Mouse (Mus musculus) liver, adult (tissue): ENCODE data around the gene Slc29a1.

Experiments
- GATA4 ChIP-seq: IDR thresholded peaks from 2 replicates; pipeline ENCODE4 v1.6.1; 2014; ENCODE audit warnings: mild to moderate bottlenecking, low read length; ENCODE audit not compliant: insufficient replicate concordance

Slc29a1 gene

DNA sequence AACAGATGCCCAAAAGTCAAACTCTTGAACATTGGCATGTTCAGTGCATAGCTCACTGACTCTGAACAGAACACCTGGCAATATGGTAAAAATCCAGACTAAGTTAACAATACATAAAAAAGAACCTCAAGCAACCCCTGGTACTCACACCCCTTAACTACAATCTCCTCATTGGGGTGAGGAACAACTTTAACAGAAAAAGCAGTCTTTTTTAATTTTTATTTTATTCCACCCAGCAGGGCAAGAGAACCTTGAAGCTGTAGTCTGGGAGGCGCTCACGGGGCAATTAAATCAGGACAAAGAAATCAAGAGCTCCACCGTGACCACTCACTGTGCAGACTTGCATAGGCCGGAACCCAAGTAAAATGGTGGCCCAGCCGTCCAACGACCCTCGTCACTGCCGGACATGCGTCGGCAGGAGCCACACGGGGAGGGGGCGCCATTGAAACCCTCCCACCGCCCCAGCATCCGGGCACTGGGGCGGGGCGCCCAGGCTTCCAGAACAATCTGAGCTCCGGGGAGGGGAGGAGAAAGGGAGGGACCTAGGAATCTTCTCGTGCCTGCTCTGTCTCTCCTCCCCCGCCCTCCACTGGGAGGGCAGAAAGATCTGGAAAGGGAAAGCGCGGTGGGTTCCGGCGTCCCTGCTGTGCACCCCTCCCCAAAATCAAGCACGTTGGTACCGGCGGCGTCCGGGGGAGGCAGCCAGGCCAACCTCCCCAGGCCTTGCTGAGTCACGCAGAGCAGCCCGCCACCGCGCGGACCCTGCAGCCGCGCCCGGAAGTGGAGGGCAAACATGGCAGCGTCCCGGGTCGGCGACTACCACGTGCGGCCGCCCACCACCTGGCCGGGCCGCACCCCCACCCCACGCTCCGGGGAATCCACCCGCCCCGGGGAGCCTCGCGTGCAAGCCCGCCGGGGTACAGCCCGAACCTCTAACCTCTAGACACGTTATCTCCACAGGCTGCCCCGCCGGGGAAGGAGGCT, 27.0 kb downstream of the Slc29a1 start:
- no peak for TF ChIP-seq GATA4

DNA sequence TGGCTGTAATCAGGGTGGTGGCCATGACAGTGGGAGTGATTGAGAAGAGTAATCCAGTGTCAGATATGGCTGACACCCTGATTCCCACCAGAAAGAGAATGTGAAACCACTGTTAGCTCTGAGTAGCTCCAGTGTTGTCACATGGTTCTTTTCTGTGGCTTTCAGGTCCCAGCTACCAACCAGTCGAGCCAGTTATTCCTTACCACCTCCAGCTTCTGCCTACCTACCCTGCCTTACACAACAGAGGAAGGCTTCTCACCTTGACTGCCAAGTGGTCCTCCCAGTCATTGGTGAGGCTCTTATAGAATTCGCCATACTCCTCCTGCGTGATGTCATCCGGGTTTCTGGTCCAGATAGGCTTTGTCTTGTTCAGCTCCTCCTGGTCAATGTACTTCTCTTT, 29.4 kb downstream of the Slc29a1 start:
- TF ChIP-seq GATA4 = no peak

DNA sequence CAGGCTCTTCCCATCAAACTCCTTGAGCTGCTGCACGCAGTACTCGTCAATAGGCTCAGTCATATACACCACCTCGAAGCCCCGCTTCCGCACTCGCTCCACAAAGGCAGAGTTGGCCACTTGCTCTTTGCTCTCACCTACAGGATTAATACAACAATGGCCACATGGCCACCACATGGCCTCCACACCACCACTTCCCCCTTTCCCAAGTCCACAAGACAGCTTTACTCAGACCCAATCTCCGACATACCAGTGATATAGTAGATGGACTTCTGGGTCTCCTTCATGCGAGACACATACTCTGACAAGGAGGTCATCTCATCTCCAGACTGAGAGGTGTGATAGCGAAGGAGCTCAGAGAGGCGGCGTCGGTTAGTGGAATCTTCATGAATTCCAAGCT, 30.4 kb downstream of the Slc29a1 start:
- TF ChIP-seq GATA4 = no peak

DNA sequence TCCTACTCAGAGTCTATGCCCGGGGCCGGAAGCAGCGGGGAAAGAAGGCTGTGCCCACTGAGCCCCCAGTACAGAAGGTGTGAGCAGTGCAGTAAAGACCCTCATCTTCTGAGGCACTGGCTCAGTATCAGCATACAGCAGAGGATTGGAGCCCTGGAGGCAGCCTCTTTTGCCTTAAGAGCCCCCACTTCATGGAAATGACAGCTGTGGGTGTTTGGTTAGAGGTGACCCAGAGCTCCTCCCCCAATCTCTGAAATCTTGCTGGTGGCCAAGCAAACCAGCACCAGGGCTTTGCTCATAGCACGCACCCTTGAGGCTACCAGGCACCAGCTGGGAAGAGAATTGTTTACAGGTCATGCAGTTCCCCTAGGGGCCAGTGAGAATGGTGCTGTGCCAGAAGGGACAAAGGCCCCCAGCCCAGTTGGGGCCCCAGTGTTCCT, 32.2 kb downstream of the Slc29a1 start:
- no peak for TF ChIP-seq GATA4

DNA sequence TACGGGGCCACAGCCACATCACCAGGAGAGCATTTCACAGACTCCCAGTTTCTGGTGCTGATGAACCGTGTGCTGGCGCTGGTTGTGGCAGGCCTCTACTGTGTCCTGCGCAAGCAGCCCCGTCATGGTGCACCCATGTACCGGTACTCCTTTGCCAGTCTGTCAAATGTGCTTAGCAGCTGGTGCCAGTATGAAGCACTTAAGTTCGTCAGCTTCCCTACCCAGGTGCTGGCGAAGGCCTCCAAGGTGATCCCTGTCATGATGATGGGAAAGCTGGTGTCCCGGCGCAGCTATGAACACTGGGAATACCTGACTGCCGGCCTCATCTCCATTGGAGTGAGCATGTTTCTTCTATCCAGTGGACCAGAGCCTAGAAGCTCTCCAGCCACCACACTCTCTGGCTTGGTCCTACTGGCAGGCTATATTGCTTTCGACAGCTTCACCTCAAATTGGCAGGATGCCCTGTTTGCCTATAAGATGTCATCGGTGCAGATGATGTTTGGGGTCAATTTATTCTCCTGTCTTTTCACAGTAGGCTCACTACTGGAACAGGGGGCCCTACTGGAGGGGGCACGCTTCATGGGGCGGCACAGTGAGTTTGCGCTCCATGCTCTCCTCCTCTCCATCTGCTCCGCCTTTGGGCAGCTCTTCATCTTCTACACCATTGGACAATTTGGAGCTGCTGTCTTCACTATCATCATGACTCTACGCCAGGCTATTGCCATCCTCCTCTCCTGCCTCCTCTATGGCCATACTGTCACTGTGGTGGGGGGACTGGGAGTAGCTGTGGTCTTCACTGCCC, 32.8 kb downstream of the Slc29a1 start:
- no peak for TF ChIP-seq GATA4

DNA sequence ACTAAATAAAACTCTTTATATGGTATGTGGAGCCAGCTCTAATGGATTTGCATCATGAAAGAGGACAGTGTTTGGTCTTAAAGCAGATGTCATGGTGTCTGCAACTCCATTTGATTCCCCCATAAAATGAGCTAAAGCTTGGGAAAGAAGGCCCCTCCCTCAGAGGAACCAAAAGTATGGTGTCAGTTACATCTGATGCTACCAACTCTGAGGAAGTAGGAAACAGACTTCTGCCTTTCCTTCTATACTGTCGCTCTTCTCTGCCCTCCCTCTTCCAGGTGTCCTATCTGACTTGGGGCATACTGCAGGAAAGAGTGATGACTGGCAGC, 33.4 kb downstream of the Slc29a1 start:
- no peak for TF ChIP-seq GATA4

DNA sequence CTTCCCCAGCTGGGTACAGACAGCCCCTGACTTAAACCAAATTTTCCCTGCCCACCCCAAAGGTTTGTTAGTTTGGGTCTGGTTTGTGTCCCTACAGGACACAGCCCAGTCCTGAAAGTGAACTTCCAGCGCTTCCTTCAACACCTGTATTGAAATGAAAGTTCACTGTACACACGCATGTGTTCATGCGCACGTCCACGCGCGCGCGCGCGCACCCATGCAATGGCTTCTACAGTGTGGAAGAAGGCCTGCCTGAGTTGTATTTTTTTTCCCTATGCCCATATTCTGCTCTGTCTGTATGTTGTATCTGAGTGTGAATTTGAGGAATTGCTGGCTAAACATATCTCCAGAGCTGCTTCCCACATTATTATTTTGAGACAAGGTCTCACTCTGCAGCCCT, 34.3 kb downstream of the Slc29a1 start:
- no peak for TF ChIP-seq GATA4

DNA sequence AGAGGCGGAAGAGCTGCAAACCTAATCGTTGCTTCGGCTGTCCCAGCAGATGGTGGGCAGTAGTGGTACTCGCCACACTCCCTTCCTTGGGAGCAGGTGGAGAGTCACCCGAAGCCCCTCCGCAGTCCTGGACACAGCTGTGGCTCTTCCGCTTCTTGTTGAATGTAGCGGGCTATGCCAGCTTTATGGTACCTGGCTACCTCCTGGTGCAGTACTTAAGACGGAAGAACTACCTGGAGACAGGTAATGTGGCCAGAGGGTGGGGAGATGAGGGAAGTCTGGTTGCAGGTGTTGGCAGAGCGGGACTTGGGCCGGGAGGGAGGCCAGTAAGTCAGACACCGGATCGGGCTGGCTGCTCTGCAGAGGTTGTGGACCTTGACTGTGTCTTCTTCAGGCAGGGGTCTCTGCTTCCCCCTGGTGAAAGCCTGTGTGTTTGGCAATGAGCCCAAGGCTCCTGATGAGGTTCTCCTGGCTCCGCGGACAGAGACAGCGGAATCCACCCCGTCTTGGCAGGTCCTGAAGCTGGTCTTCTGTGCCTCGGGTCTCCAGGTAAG, 34.8 kb downstream of the Slc29a1 start:
- no peak for TF ChIP-seq GATA4

DNA sequence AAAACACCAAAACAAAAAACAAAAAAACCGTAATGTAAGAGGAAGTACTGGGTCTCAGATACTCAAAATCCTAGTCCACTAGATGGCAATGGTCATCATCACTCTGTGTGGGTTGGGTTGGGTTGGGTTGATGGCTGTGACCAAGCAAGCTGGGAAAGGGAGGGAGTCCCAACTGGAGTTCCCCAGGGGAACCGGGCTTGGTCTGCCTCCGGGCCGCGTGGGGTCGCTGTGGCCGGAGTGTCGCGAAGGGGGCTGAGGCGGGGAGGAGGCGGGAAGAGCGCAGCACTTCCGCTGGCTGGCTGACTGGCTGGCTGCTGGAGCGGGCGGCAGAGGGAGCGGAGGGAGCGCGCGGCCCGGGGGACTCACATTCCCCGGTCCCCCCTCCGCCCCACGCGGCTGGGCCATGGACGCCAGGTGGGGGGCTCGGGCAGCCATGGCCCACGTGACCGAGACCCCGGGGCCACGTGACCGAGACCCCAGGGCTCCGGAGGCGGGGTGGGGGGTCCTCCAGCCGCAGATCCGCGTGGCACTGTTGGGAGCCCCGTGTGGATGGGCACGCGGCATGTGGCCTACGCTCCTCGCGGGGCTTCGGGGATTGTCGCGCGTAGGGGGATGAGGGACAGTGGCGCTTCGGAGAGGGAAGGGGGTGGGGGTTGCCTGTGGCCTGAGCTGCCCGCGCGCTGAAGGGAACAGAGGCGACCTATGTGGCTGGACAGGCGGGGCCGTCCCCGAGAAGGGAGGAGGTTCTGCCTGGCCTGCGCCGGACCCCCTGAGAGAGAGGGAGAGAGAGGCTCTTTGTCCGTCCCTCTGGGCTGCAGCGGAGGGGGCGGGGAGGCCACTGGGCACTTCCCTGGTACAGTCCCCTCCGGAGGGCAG, 35.5 kb downstream of the Slc29a1 start, which contains the start of gene Slc35b2:
TSS of gene Slc35b2 (plus strand) at position 220 of the 876 bp plus-strand sequence.
- TF ChIP-seq GATA4 = peak; percentile 39; the same call in 1 of the 2 replicates

DNA sequence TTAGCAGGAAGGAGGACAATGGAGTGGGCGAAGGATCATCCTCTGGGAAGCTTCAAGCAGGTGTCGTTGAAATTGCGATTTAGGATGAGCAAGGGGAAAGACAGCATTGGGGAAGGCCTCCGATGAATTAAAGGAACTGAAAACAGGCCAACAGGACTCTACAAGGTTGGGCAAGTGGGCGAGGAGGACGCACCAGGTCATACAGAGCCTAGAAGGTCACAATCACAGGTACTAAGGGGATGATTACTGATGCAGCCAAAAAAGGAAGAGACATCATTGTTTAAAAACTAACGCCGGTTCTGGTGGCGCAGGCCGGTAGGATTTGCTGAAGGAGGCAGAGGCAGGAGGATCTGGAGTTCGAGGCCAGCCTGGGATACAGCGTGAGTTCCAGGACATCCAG, 36.2 kb downstream of the Slc29a1 start:
- TF ChIP-seq GATA4 = no peak

DNA sequence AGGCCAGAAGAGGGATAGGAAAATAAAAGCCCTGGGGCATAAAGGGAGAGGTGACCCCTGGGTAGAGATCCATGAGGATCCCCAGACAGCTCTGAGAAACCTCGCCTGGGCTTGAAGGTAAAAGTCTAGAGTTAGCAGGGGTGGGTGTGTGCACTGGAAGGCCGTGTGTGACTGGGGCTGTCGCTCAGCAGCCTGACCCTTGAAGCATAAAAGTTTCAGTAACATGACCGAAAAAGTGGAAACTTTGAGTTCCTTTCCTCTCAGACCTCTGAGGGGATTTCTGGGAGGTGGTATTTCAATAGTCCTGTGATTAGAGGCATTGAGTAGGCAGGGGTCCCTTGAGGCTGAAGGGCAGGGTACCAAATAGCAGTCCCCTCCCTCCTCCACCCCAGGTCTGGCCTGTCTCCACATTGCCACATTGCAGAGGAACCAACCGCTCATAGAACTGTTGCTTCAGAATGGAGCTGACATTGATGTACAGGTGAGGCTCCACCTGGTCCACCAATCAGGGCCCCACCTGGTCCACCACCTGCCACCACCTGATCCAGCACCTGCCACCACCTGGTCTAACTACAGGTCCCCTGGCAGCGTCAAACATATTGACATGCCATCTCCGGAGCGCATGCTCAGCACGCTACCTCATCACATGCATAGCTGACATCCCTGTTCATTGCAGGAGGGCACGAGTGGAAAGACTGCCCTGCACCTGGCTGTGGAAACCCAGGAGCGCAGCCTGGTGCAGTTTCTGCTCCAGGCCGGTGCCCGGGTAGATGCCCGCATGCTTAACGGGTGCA, 39.5 kb downstream of the Slc29a1 start:
- no peak for TF ChIP-seq GATA4

DNA sequence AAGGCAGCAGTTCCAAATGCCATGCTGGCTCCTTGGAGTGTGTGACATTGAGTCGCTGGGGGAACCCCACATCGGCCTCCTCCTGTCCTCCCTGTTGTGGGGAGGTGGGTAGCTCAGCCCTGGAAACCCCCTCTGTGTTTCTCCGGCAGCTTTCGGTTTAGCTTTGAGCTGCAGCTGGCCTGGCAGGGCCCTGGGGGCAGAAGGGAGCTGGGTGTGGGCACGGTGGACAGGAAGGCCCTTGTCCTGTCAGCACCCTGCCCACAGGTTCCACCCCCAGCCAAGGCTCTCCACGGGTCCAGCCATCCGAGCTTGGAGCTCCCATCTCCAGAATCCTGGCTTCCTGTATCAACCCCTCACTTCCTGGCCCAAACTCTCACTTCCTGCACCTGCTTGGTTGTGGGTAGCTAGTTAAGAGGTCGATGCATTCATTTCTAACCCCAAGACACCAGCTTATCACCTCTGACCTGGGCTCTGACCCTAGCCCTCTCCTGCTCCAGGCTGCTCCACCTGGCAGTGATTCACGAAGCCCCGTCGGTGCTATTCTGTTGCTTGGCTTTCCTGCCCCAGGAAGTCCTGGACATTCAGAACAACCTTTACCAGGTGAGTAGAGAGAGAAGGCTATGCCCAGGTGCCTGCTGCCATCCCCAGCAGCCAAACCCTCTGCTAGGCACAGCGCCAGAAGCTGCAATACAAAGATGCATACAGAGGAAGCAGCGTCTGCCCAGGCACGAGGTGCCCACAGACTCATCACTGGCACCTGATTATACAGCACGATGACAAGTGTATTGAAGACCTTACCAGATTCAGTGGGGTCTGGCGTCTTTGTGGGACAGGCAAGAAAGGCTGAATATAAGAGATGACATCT, 41.2 kb downstream of the Slc29a1 start:
- TF ChIP-seq GATA4 = no peak

DNA sequence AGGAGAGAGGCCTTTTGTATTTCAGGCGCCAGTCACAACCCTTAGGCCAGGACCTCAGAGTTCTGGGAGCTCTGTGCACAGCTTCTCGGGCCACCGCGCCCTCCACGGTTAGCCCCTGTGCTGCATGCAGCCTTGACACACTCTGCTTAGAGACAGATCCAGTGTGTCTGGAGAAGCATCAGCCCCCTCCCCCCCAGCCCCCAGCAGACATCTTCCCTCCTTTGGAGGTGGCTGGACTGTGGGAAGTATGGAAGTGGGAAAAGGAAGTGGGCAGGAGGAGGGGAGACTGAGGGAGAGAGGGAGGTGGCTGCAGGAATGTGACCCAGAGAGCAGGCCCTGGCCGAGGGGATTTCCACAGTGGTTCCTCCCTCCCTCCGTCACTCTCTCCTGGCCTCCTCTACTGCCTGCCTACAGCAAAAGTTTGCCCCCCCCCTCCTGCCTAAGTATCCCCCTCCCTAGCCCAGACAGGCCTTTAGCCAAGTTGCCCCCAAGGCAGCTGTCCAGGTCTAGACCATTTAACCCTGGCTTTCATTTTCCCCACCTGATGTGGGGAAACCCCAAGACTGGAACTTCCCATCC, 42.1 kb downstream of the Slc29a1 start:
- TF ChIP-seq GATA4 = no peak
